Mouse (Mus musculus) heart, embryonic 16.5 days (tissue): ENCODE measurements around the gene Pld5. TPM values are rescaled to one million over a fixed set of nuclear protein-coding genes. Genes with fewer than 3 reads are reported as not detected.

ENCODE experiments used
- ATAC-seq: fragments of 200-750 bp; cut with Nextera tagmentation; replicated peaks from 2 replicates; pipeline ENCODE4 v1.8.0; 2017; ENCODE audit warnings: moderate number of reproducible peaks; ENCODE audit not compliant: insufficient read depth, low FRiP score; ENCODE audit errors: extremely low read depth
- H3K27ac ChIP-seq: fragments of 300-500 bp; sonication (generic); 2 replicates; pipeline ENCODE4 v1.5.1; 2014; ENCODE audit warnings: mild to moderate bottlenecking, low read length, control low read depth, moderate library complexity
- H3K27me3 ChIP-seq: fragments of 300-500 bp; sonication (generic); 2 replicates; pipeline ENCODE4 v1.6.1; 2014; ENCODE audit warnings: low read length, mixed read lengths; ENCODE audit not compliant: control insufficient read depth, insufficient read depth
- H3K36me3 ChIP-seq: fragments of 300-500 bp; sonication (generic); 2 replicates; pipeline ENCODE4 v1.6.1; 2014; ENCODE audit not compliant: control insufficient read depth, insufficient read depth
- H3K4me1 ChIP-seq: fragments of 300-500 bp; sonication (generic); 2 replicates; pipeline ENCODE4 v1.6.1; 2014; ENCODE audit warnings: low read length, mixed read lengths; ENCODE audit not compliant: control insufficient read depth, insufficient read depth
- H3K4me2 ChIP-seq: fragments of 300-500 bp; sonication (generic); 2 replicates; pipeline ENCODE4 v1.6.1; 2014; ENCODE audit warnings: low read depth, mild to moderate bottlenecking, control low read depth, low read length
- H3K4me3 ChIP-seq: fragments of 300-500 bp; sonication (generic); 2 replicates; pipeline ENCODE4 v1.5.1; 2014; ENCODE audit warnings: mild to moderate bottlenecking, control low read depth, low read length
- H3K9ac ChIP-seq: fragments of 300-500 bp; sonication (generic); 2 replicates; pipeline ENCODE4 v1.6.1; 2014; ENCODE audit warnings: low read length, control low read depth
- H3K9me3 ChIP-seq: fragments of 300-500 bp; sonication (generic); replicated peaks from 2 replicates; pipeline ENCODE4 v1.6.1; 2016; ENCODE audit warnings: low read length; ENCODE audit not compliant: control insufficient read depth
- WGBS: fragments of 180-500 bp; shearing (Covaris S2); extraction: QIAGEN DNeasy Blood & Tissue Kit; methylation state at CpG from one replicate; pipeline ENCODE4 v1.1.7; 2014; 5-methylcytosine and 5-hydroxymethylcytosine counted together
- polyA plus RNA-seq: library from polyadenylated mRNA; unstranded; fragments of >200 nt; fragmentation: Nextera tagmentation; extraction: Ambion mirVana; gene quantifications from 2 replicates; pipeline ENCODE4 v1.2.1, GENCODE M21; 2015

Gene Pld5
- polyA plus RNA-seq, 1 experiment from 2014 or later: 0.59 TPM

- H3K9me3 ChIP-seq: no peaks in the 10 kb centered on the region
- H3K4me3 ChIP-seq: no peak overlapping the region
- ATAC-seq: no peak
- no peaks in the 10 kb centered on the region for H3K36me3 ChIP-seq
- no peak overlapping the region for H3K9ac ChIP-seq
- no peak overlapping the region for H3K27ac ChIP-seq
- no peak overlapping the region for H3K4me2 ChIP-seq
- no peaks in the 10 kb centered on the region for H3K4me1 ChIP-seq
- H3K27me3 ChIP-seq: no peaks in the 10 kb centered on the region
- WGBS: 75% methylated on average over 3 of the region's 3 CpGs
Measured at GRCm38 (mm10) chr1:176039923-176040322, 235.2 kb downstream of the Pld5 start.

GRCm38 (mm10) chr1:176036028-176036427 is 239.1 kb downstream of the Pld5 start:
- H3K27ac ChIP-seq: no peak overlapping the region
- no peak overlapping the region for H3K4me3 ChIP-seq
- no peak overlapping the region for H3K4me2 ChIP-seq
- no peaks in the 10 kb centered on the region for H3K36me3 ChIP-seq
- no peaks in the 10 kb centered on the region for H3K9me3 ChIP-seq
- no peak for ATAC-seq
- no peaks in the 10 kb centered on the region for H3K27me3 ChIP-seq
- no peaks in the 10 kb centered on the region for H3K4me1 ChIP-seq
- WGBS: 70% methylated on average over 3 of the region's 3 CpGs
- no peak overlapping the region for H3K9ac ChIP-seq

DNA sequence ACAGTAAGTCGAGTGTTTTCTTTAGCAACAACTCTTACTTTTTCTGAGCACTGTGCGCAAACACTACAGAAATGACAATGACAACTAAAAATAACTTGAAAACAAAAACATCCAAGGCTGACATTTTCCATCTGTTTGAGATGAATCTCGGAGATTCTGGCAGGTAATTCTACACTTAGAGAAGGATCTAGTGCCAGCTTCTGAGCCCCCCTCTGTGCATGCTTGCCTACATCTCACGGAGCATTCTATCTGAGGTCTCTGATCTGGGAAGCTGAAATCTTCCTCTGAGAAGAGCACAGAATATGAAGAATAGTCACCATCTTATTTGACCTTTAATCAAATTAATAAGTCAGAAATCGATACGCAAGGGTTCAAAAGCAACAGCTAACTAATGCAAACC is 240.4 kb downstream of the Pld5 start:
- Histone ChIP-seq H3K4me3 (no peak overlapping the region), H3K4me2 (no peak overlapping the region), H3K9me3 (no peaks in the 10 kb centered on the region), H3K36me3 (no peaks in the 10 kb centered on the region), H3K27ac (no peak overlapping the region), H3K9ac (no peak overlapping the region), H3K4me1 (no peaks in the 10 kb centered on the region), H3K27me3 (no peaks in the 10 kb centered on the region)
- no peak for ATAC-seq
- WGBS: 78% methylated on average over 6 of the region's 6 CpGs

GRCm38 (mm10) chr1:176033698-176034097 is 241.4 kb downstream of the Pld5 start:
- no peak overlapping the region for H3K4me2 ChIP-seq
- H3K9me3 ChIP-seq: no peaks in the 10 kb centered on the region
- no peak overlapping the region for H3K9ac ChIP-seq
- no peak overlapping the region for H3K27ac ChIP-seq
- 82% methylated on average over 5 of the region's 5 CpGs for WGBS
- no peak for ATAC-seq
- no peak overlapping the region for H3K4me3 ChIP-seq
- H3K4me1 ChIP-seq: no peaks in the 10 kb centered on the region
- H3K27me3 ChIP-seq: no peaks in the 10 kb centered on the region
- no peaks in the 10 kb centered on the region for H3K36me3 ChIP-seq

GRCm38 (mm10) chr1:176029063-176029462 is 246.0 kb downstream of the Pld5 start:
- no peak overlapping the region for H3K4me3 ChIP-seq
- H3K9ac ChIP-seq: no peak overlapping the region
- ATAC-seq: no peak
- no peak overlapping the region for H3K4me2 ChIP-seq
- no peaks in the 10 kb centered on the region for H3K4me1 ChIP-seq
- H3K27ac ChIP-seq: no peak overlapping the region
- 86% methylated on average over 1 of the region's 1 CpGs for WGBS
- no peaks in the 10 kb centered on the region for H3K9me3 ChIP-seq
- H3K27me3 ChIP-seq: no peaks in the 10 kb centered on the region
- no peaks in the 10 kb centered on the region for H3K36me3 ChIP-seq

- H3K4me3 ChIP-seq: no peak overlapping the region
- H3K27me3 ChIP-seq: no peaks in the 10 kb centered on the region
- H3K36me3 ChIP-seq: no peaks in the 10 kb centered on the region
- no peak overlapping the region for H3K9ac ChIP-seq
- ATAC-seq: no peak
- H3K9me3 ChIP-seq: no peaks in the 10 kb centered on the region
- no peak overlapping the region for H3K27ac ChIP-seq
- no peaks in the 10 kb centered on the region for H3K4me1 ChIP-seq
- H3K4me2 ChIP-seq: no peak overlapping the region
- WGBS: 77% methylated on average over 3 of the region's 3 CpGs
Measured at GRCm38 (mm10) chr1:176028397-176028796, 246.7 kb downstream of the Pld5 start.

DNA sequence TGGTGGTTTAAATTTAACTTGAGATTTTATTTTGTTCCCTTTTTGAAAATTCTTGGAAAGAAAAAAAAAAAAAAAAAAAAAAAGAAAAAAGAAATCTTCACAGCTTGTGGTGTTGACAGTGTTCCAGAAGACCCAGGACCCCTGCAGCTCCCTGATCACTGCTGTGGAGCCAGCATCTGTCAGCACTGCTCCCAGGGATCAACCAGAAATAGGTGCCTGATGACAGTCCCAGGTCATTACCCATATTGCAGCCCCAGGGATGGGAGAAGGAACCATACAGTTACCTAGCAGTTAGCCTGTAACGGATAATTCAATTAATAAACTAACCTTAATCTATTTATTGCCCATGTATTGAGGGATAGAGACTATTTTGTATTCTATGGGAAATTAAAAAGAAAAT is 250.6 kb downstream of the Pld5 start:
- WGBS: 46% methylated on average over 1 of the region's 1 CpGs
- Histone ChIP-seq H3K4me2 (no peak overlapping the region), H3K27me3 (no peaks in the 10 kb centered on the region), H3K9ac (no peak overlapping the region), H3K4me3 (no peak overlapping the region), H3K27ac (no peak overlapping the region), H3K4me1 (no peaks in the 10 kb centered on the region), H3K36me3 (no peaks in the 10 kb centered on the region), H3K9me3 (no peaks in the 10 kb centered on the region)
- no peak for ATAC-seq

DNA sequence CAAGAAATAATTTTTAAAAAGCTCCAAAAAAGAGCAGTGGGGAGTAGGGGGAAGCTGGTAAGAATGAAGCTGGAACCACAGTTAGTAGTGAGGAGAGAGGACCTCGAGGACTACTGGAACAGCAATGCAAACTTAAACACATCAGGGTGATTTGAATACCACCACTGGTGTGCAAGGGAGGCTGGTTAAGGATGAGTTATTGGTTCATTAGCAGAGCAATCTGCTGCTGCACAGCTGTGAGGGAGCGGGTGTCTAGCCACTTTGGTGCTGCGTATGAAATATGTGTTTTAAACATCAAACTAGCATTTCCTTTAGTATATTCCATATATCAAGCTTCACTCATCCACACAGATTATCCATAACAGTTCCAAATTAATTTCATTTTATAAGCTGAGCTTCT is 256.6 kb downstream of the Pld5 start:
- H3K9ac ChIP-seq: no peak overlapping the region
- H3K4me3 ChIP-seq: no peak overlapping the region
- H3K27me3 ChIP-seq: no peaks in the 10 kb centered on the region
- no peaks in the 10 kb centered on the region for H3K4me1 ChIP-seq
- no peak overlapping the region for H3K4me2 ChIP-seq
- no peaks in the 10 kb centered on the region for H3K36me3 ChIP-seq
- no peaks in the 10 kb centered on the region for H3K9me3 ChIP-seq
- ATAC-seq: no peak
- H3K27ac ChIP-seq: no peak overlapping the region
- WGBS: 95% methylated on average over 3 of the region's 3 CpGs

GRCm38 (mm10) chr1:176016076-176016475 is 259.0 kb downstream of the Pld5 start:
- no peaks in the 10 kb centered on the region for H3K27me3 ChIP-seq
- no peaks in the 10 kb centered on the region for H3K9me3 ChIP-seq
- H3K4me3 ChIP-seq: no peak overlapping the region
- 59% methylated on average over 3 of the region's 3 CpGs for WGBS
- H3K4me2 ChIP-seq: no peak overlapping the region
- H3K36me3 ChIP-seq: no peaks in the 10 kb centered on the region
- no peaks in the 10 kb centered on the region for H3K4me1 ChIP-seq
- no peak overlapping the region for H3K27ac ChIP-seq
- no peak overlapping the region for H3K9ac ChIP-seq
- no peak for ATAC-seq
